Mouse (Mus musculus) intestine, embryonic 14.5 days (tissue): ENCODE data around the gene Tigd3. TPM values are rescaled to one million over a fixed set of nuclear protein-coding genes. Genes with fewer than 3 reads are reported as not detected.

ENCODE experiments used
- ATAC-seq: fragments of 200-750 bp; cut with Nextera tagmentation; replicated peaks from 2 replicates; pipeline ENCODE4 v1.8.0; 2017; ENCODE audit warnings: low read depth, moderate number of reproducible peaks, moderate TSS enrichment, moderate library complexity; ENCODE audit not compliant: low FRiP score, low TSS enrichment
- DNase-seq: peaks from one replicate; pipeline ENCODE4 v3.0.0-alpha.2; 2018; ENCODE audit warnings: low spot score
- H3K27ac ChIP-seq: fragments of 300-500 bp; sonication (generic); 2 replicates; pipeline ENCODE4 v1.5.1; 2014; ENCODE audit warnings: low read depth, mild to moderate bottlenecking, control low read depth
- H3K27me3 ChIP-seq: fragments of 300-500 bp; sonication (generic); replicated peaks from 2 replicates; pipeline ENCODE4 v1.6.1; 2014; ENCODE audit warnings: low read length, control low read depth; ENCODE audit not compliant: control insufficient read depth, insufficient read depth
- H3K36me3 ChIP-seq: fragments of 300-500 bp; sonication (generic); 2 replicates; pipeline ENCODE4 v1.6.1; 2014; ENCODE audit warnings: low read length, control low read depth; ENCODE audit not compliant: control insufficient read depth, insufficient read depth
- H3K4me1 ChIP-seq: fragments of 300-500 bp; sonication (generic); replicated peaks from 2 replicates; pipeline ENCODE4 v1.6.1; 2014; ENCODE audit warnings: low read length, control low read depth, mixed read lengths; ENCODE audit not compliant: control insufficient read depth, insufficient read depth
- H3K4me2 ChIP-seq: fragments of 300-500 bp; sonication (generic); 2 replicates; pipeline ENCODE4 v1.6.1; 2014; ENCODE audit warnings: low read length
- H3K4me3 ChIP-seq: fragments of 300-500 bp; sonication (generic); 2 replicates; pipeline ENCODE4 v1.5.1; 2014; ENCODE audit warnings: low read depth, low read length, control low read depth, mixed read lengths
- H3K9ac ChIP-seq: fragments of 300-500 bp; sonication (generic); 2 replicates; pipeline ENCODE4 v1.6.1; 2014; ENCODE audit warnings: mild to moderate bottlenecking, low read length
- H3K9me3 ChIP-seq: fragments of 300-500 bp; sonication (generic); 2 replicates; pipeline ENCODE4 v1.6.1; 2016; ENCODE audit warnings: low read length, control low read depth; ENCODE audit not compliant: control insufficient read depth
- WGBS: fragments of 180-500 bp; shearing (Covaris S2); extraction: QIAGEN DNeasy Blood & Tissue Kit; methylation state at CpG from one replicate; pipeline ENCODE4 v1.1.7; 2014; 5-methylcytosine and 5-hydroxymethylcytosine counted together
- polyA plus RNA-seq: library from polyadenylated mRNA; unstranded; fragments of >200 nt; fragmentation: Nextera tagmentation; extraction: Ambion mirVana; gene quantifications from 2 replicates; pipeline ENCODE4 v1.2.1, GENCODE M21; 2014

The Tigd3 gene
- polyA plus RNA-seq, 1 experiment from 2014 or later, result 2.0 TPM

- H3K4me1 ChIP-seq, result peaks cover 24% of the 10 kb centered on the region
- H3K27me3 ChIP-seq, result no peaks in the 10 kb centered on the region
- H3K36me3 ChIP-seq, result peaks cover 6% of the 10 kb centered on the region
- peak overlapping the region; percentile 87 for H3K9ac ChIP-seq
- H3K4me3 ChIP-seq, result peak overlapping the region; percentile 71
- H3K9me3 ChIP-seq, result no peaks in the 10 kb centered on the region
- H3K4me2 ChIP-seq, result peak overlapping the region; percentile 67
- under 1% methylated on average over 56 of the region's 59 CpGs for WGBS
- H3K27ac ChIP-seq, result peak overlapping the region; percentile 76
- ATAC-seq, result peak; percentile 93
- DNase-seq, result peak; percentile 98
These were observed 18.4 kb upstream of the Tigd3 start for GRCm38 (mm10) chr19:5912103-5913006.

- peak overlapping the region; percentile 67 for H3K4me2 ChIP-seq
- peaks cover 8% of the 10 kb centered on the region for H3K36me3 ChIP-seq
- peak overlapping the region; percentile 76; the same call in 1 of the 2 replicates for H3K27ac ChIP-seq
- no peaks in the 10 kb centered on the region for H3K27me3 ChIP-seq
- ATAC-seq (no peak), DNase-seq (no peak)
- no peaks in the 10 kb centered on the region for H3K9me3 ChIP-seq
- peaks cover 24% of the 10 kb centered on the region for H3K4me1 ChIP-seq
- peak overlapping the region; percentile 71 for H3K4me3 ChIP-seq
- 5% methylated on average over 14 of the region's 14 CpGs for WGBS
- H3K9ac ChIP-seq, result peak overlapping the region; percentile 87
These were observed 17.6 kb upstream of the Tigd3 start for GRCm38 (mm10) chr19:5911430-5912102.

- ATAC-seq, result no peak
- Histone ChIP-seq H3K4me1 (peaks cover 24% of the 10 kb centered on the region), H3K36me3 (peaks cover 21% of the 10 kb centered on the region), H3K27me3 (no peaks in the 10 kb centered on the region), H3K9me3 (no peaks in the 10 kb centered on the region), H3K9ac (peak overlapping the region; percentile 6; the same call in 1 of the 2 replicates), H3K4me2 (peak overlapping the region; percentile 16; the same call in 1 of the 2 replicates), H3K4me3 (no peak overlapping the region), H3K27ac (0 out of 2 replicates have a peak overlapping the region, but pooled peaks have one; percentile 9)
- no peak for DNase-seq
- 57% methylated on average over 6 of the region's 6 CpGs for WGBS
These were observed 16.3 kb upstream of the Tigd3 start for GRCm38 (mm10) chr19:5910221-5910620.

- Histone ChIP-seq H3K27ac (no peak overlapping the region), H3K9ac (no peak overlapping the region), H3K27me3 (no peaks in the 10 kb centered on the region), H3K4me3 (no peak overlapping the region), H3K4me2 (no peak overlapping the region), H3K4me1 (peaks cover 19% of the 10 kb centered on the region), H3K9me3 (no peaks in the 10 kb centered on the region), H3K36me3 (peaks cover 51% of the 10 kb centered on the region)
- WGBS, result 82% methylated on average over 3 of the region's 3 CpGs
- DNase-seq (no peak), ATAC-seq (no peak)
These were observed 13.3 kb upstream of the Tigd3 start for GRCm38 (mm10) chr19:5907275-5907674.

- H3K4me3 ChIP-seq, result peak overlapping the region; percentile 65
- H3K4me1 ChIP-seq, result peaks cover 6% of the 10 kb centered on the region
- no peaks in the 10 kb centered on the region for H3K9me3 ChIP-seq
- H3K27me3 ChIP-seq, result no peaks in the 10 kb centered on the region
- H3K27ac ChIP-seq, result no peak overlapping the region
- DNase-seq, result no peak
- 19% methylated on average over 14 of the region's 31 CpGs for WGBS
- ATAC-seq, result peak; percentile 13; the same call in 1 of the 2 replicates
- peak overlapping the region; percentile 85 for H3K4me2 ChIP-seq
- H3K9ac ChIP-seq, result peak overlapping the region; percentile 67
- H3K36me3 ChIP-seq, result peaks cover 40% of the 10 kb centered on the region
These were observed 507 bp downstream of the Tigd3 start for GRCm38 (mm10) chr19:5893282-5894001.

GRCm38 (mm10) chr19:5892735-5893134, 1.2 kb downstream of the Tigd3 start:
- 91% methylated on average over 13 of the region's 13 CpGs for WGBS
- H3K27me3 ChIP-seq, result no peaks in the 10 kb centered on the region
- no peak overlapping the region for H3K9ac ChIP-seq
- H3K9me3 ChIP-seq, result no peaks in the 10 kb centered on the region
- H3K4me1 ChIP-seq, result peaks cover 6% of the 10 kb centered on the region
- peaks cover 36% of the 10 kb centered on the region for H3K36me3 ChIP-seq
- ATAC-seq, result no peak
- no peak for DNase-seq
- peak overlapping the region; percentile 85 for H3K4me2 ChIP-seq
- H3K27ac ChIP-seq, result no peak overlapping the region
- no peak overlapping the region for H3K4me3 ChIP-seq

- ATAC-seq (no peak), DNase-seq (no peak)
- H3K36me3 ChIP-seq, result peaks cover 34% of the 10 kb centered on the region
- WGBS, result 93% methylated on average over 7 of the region's 7 CpGs
- no peak overlapping the region for H3K4me3 ChIP-seq
- no peak overlapping the region for H3K9ac ChIP-seq
- no peaks in the 10 kb centered on the region for H3K9me3 ChIP-seq
- H3K27me3 ChIP-seq, result no peaks in the 10 kb centered on the region
- H3K4me2 ChIP-seq, result no peak overlapping the region
- H3K27ac ChIP-seq, result no peak overlapping the region
- peaks cover 6% of the 10 kb centered on the region for H3K4me1 ChIP-seq
These were observed 1.7 kb downstream of the Tigd3 start for GRCm38 (mm10) chr19:5892262-5892661.

- H3K9ac ChIP-seq, result no peak overlapping the region
- H3K4me1 ChIP-seq, result peaks cover 6% of the 10 kb centered on the region
- ATAC-seq (no peak), DNase-seq (no peak)
- H3K9me3 ChIP-seq, result no peaks in the 10 kb centered on the region
- 95% methylated on average over 12 of the region's 12 CpGs for WGBS
- peaks cover 28% of the 10 kb centered on the region for H3K36me3 ChIP-seq
- no peak overlapping the region for H3K4me3 ChIP-seq
- no peak overlapping the region for H3K4me2 ChIP-seq
- no peak overlapping the region for H3K27ac ChIP-seq
- no peaks in the 10 kb centered on the region for H3K27me3 ChIP-seq
These were observed 2.3 kb downstream of the Tigd3 start for GRCm38 (mm10) chr19:5891521-5892258.
